Mouse (Mus musculus): Measurements from ENCODE around the gene Cks2. TPM values are rescaled to one million over a fixed set of nuclear protein-coding genes. Genes with fewer than 3 reads are reported as not detected.

Cks2 gene
- polyA plus RNA-seq, 1 experiment from 2014 or later: 300 TPM

Other genes starting within 250 kb of the Cks2 start
- gene S1pr3, start 236.6 kb upstream of the Cks2 start, polyA plus RNA-seq (2014; fragmentation: Nextera tagmentation; extraction: Ambion mirVana): 15.2 and 16.3 TPM in 2 replicates
- gene Shc3, start 75.8 kb upstream of the Cks2 start, polyA plus RNA-seq (2014; fragmentation: Nextera tagmentation; extraction: Ambion mirVana): 0.12 TPM in 1 of 2 replicates, not detected in the other
- gene Secisbp2, start 6.5 kb downstream of the Cks2 start, polyA plus RNA-seq (2014; fragmentation: Nextera tagmentation; extraction: Ambion mirVana): 26.0 and 27.7 TPM in 2 replicates
- gene Sema4d, start 148.5 kb downstream of the Cks2 start, polyA plus RNA-seq (2014; fragmentation: Nextera tagmentation; extraction: Ambion mirVana): 17.4 and 21.1 TPM in 2 replicates
- gene Gadd45g, start 201.4 kb downstream of the Cks2 start, polyA plus RNA-seq (2014; fragmentation: Nextera tagmentation; extraction: Ambion mirVana): 41.4 and 41.6 TPM in 2 replicates